Mouse (Mus musculus): Measurements from ENCODE around the gene Zfp68.
A peak's percentile ranks its signal among the peaks of the same experiment; 100 is the strongest.
"Not testable (repeated sequence)": the region's sequence is repeated elsewhere in the genome, so short reads cannot be mapped to it uniquely, and the experiment has no call there.

Gene Zfp68

DNA sequence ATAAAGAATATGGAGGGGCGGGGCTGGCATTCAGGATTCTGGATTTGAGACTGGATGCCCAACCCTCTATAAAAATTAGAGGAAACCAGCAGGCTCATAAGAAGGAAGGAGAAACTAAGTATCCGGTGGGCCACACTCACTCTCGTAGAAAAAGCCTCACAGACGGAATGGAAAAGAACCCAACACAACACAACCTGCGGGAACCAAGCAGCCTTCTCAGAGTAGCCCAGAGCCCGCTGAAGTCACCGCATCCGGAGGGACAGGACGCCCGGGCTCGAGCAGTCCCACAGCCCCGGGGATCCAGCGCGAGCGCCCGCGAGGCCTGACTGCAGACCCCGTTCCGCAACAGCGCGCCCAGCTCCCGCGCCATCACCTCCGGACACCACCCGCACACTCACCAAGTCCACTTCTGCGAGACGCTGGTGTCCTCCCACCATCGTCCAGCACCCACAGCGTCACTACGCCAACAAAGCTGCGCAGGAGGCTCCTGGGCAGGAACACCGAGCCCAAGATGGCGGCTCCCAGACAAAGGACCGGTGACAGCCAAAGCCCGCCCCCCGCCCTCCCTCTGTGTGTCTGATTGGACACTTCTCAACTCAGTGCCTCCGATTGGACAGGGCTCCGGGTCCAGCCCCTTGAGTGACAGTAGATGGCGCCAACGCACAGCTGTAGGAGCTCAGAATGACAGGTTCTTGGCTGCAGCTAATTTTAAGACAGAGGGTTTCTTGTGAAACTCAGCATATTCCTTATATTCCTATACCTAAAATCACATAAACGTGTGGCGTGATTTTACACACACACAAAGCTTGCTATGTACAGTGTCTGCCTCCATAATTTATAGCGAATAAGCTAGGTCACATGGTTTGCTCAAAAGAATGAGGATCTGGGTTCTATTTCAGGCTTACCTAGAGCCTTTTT is at the start of gene Zfp68:
Zfp68 (minus strand) TSS at position 551 of the 918 bp plus-strand sequence.
- peak; percentile 92 to 96 for DNase-seq

DNA sequence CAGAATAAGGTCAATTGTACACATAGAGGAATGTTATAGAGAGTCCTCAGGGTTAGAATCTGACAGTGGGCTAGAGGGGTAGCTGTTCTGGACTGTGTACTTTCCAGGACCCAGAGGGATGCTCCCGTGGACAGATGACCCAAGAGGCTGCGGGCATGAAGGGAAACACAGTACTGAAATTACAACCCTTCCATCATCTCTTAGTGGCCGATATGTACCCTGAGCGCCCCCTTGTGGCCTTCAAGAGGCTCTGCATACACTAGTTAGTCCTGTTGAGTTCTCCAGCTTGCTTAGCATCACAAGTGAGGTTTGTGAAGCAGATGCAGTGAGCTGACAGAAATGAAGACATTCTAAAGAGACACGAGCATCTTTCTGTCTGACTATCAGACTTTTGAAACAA is 39.4 kb upstream of the Zfp68 start:
- DNase-seq, result peak; percentile 45 to 62

DNA sequence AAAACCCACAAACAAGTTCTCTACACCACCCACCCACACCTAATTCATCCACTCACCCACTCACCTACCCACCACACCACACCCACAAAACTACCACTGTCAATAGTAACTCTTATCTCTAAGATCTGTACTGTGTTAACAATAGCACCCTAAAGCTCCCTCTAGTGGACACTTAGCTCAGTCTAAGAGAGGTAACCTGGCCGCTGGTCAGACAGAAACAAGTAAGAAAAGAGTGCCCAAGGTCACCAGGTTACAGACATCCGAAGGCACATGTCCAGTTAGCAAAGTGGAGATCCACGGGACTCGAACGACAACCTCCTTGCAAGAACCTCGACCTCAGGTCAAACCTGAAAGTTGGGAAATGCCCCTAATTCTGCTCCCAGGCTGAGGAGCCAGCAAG is 38.3 kb upstream of the Zfp68 start:
- peak; percentile 42 to 44 for DNase-seq

DNA sequence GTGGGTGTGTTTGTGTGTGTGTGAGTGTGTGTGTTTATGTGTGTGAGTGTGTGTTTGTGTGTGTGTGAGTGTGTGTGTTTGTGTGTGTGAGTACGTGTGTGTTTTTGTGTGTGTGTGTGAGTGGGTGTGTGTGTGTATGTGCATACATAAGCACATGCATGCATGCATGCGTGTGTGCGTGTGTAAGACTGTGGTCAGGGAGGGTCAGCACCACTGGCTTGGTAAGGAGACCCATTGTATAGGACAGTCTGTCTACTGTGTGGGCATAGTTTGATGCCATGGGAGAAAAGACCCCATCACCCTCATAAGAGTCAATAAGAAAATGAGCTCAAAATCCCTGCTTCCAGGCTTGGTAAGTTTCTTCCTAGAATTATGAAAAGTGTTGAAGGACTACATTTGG is 37.8 kb upstream of the Zfp68 start:
- DNase-seq, result no peak

DNA sequence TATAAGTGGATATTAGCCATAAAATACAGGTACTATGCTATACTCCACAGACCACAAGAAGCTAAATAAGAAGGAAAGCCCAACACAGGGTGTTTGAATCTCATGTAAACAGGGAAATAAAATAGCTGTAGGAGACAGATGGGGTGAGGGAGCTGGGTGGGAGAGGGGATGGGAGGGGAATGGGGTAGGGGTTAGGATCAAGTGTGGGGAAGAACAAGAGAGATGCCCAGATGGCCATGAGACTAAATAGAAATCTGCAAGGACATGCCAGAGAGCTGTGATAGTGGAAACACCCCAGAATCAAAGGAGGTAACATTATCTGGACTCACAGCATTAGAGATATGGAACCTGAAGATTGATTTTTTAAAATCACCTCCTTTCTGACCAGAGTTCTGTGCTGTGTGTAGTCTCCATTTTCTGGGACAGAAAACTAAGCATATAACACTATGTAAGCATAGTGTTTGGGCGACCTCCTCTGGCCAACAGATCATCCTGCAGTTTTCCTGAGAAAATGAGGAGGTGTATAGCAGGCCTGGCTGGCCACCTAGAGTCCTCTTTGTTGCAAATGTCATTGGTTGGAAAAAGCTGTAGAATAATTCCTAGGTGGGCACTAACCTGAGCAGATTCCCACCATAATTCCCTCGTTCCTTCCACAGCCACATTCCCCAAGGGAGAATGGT is 37.1 kb upstream of the Zfp68 start:
- peak; percentile 49 to 74 for DNase-seq

DNA sequence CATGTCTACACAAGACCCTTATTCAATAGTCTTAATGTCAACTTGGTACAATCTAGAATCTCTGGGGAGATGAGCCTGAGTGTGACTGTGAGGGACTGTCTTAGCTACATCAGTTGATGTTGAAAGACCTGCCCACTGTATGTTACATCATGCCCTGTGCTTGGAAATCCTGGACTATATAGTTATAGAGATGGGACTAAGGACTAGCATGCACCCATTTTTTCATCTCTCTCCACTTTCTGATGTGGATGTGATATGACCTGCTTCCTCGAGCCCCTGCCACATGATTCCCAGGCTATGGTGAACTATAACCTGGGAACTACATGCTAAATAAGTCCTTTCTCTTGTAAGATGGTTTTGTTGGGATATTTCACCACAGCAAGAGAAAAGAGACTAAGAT is 33.4 kb upstream of the Zfp68 start:
- DNase-seq, result no peak

DNA sequence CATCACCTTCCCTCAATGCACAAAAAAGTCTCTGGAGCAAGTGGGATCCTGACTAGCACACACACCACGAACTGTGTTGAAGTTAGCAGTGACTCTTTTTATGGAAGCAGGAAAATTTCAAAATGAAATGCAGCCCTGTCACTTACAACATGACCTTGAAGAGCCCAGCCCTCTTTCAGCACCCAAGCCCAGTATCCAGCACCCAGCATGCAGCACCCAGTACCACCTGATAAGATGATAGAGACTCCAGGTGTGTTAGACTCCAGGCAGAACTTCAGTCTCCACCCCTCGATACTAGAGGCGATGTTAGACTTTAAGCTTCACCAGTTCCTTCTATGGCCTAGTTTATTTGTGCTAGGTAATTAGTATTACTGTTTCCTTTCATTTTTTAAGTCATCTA is 22.2 kb upstream of the Zfp68 start:
- DNase-seq, result no peak

DNA sequence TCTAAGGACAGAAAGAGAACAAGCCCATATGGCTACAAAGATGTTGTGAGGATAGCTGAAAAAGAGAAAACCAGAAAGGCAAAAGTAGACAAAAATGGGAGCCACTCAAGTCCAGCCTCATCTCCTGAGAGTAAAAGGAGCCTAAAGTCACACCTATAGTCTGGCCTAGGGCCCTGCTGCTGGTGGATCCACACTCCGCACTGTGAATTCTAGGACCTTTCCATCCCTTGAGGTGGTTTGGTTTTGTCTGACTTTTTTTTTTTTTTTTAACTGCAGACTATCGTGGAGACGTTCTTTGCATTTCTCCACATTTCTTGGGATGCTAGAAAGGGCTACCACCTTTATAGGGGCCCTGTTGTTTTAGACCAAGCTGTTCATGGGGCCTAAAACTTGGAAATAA is 21.5 kb upstream of the Zfp68 start:
- no peak for DNase-seq

DNA sequence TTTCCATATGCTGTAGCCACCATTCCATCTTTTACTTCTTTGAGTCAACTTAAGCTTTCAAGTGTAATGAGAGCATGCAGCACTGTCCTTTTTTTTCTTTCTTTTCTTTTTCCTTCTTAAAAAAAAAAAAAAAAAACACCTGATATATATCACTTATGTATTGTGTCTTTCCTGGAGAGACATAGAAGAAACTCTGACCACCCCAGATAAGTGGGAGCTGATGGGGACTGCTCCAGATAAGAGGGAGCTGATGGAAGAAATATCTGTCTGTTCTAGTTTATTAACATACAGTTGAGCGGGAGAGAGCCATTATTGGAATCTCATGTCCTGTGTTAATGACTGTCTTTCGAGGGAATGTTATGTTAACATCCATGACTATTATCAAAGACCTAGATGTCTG is 16.9 kb upstream of the Zfp68 start:
- DNase-seq, result no peak

DNA sequence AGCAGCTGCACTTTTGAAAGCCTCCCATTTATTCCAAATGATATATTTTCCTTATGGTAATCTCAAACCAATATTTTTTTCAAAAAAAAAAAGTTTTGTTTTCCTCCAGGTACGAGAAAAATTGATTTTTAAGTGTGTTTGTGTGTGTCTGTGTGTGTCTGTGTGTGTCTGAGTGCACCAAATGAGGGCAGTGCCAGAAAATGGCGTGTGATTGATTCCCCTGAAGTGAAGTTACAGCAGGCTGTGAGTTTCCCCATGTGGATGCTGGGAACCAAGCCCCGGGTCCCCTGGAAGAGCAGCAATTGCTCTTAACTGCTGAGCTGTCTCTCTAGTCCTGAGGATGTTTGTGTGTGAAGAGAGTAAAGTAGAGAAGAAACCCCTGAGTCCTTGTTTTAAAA is 3.9 kb upstream of the Zfp68 start:
- no peak for DNase-seq

DNA sequence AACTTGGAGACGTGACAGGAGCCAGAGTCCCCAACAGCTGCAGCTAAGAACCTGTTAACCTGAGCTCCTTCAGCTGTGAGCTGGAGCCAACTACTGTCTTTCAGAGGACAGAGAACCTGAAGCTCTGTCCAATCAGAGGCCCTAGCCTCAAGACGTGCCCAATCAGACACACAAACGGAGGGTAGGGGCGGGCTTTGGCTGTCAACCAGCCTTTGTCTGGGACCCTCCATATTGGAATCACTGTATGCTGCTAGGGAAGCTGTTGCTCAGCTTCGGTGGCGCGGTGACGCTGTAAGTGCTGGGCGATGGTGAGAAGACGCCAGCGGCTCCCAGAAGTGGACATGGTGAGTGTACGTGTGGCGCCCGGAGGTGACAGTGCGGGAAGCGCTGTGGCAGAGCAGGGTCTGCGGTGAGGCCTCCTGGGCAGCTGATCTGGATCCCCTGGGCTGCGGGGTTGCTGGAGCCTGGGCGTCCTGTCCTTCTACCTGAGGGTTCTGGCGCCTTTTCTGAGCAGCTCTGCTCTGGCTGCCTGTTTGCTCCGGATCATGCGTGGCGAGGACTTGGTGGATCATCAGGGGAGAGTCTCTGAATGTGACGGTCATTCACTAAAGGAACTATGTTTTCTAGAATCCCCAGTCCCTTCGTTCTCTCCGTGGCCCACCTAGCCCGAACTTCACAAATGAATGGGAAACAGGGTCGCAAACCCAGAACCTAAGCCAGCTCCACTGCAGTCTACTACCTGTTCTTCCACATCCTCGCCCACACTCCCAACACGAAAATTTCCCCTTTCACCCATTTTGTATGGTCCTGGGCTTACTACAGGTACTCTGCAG is 3.3 kb upstream of the Zfp68 start, which contains the start of gene A430033K04Rik:
A430033K04Rik (plus strand) TSS at position 215 of the 833 bp plus-strand sequence.
- DNase-seq, result peak; percentile 95

DNA sequence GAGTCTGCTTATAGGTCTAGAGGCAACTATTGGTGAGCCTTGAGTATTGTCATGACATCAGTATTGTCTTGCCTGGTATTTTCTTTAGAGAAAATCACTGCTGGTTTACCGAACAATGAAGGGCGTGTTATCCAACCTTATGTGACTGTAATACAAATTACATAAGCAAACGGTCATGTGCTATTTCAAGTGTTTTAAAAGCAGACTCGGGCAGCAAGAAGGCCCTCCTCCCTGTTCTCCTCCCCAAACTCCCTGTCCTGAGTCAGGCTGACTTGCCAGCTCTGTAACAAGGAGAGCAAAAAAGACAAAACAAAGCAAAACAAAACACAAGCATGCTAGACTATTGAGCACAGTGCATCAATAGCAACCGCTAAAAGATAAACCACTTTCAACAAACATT is 1.3 kb upstream of the Zfp68 start:
- DNase-seq, result no peak

DNA sequence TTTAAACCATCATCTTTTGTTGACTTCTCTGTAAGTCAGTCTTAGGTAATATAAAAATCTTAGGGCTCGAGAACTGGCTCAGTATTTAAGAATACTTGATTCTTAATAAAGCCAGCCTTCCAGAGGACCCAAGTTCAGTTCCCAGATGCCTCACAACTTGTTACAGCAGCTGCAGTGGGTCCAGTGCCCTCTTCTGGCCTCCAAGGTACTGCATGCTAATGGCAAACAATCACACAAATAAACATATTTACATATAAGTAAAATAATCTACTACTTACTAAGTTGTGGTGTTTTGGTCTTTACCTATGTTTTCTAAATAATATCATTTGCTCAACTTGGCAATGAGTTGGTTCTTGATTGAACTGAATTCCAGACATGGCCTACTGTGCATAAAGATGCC is 1.2 kb downstream of the Zfp68 start:
- DNase-seq, result peak in 1 of 2 experiments; percentile 18

DNA sequence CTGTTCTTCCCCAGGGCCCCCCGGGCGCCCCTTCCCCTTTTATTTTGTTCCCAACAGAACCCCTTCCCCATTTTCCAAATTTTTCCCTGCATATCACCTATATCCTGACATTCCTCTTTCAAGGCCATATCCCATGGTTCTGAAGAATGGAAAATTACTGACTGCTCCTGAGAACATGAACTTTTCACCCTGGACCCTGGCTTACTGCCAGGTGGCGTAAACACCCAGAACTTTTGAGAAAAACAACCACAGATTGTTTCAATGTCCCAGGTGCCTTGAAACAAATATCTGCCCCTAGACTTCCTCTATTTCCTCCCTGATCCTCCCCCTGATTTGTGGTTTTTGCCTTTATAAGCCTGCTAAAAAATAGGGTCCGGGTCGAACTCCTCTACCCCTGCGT is 32.2 kb downstream of the Zfp68 start:
- no peak for DNase-seq

DNA sequence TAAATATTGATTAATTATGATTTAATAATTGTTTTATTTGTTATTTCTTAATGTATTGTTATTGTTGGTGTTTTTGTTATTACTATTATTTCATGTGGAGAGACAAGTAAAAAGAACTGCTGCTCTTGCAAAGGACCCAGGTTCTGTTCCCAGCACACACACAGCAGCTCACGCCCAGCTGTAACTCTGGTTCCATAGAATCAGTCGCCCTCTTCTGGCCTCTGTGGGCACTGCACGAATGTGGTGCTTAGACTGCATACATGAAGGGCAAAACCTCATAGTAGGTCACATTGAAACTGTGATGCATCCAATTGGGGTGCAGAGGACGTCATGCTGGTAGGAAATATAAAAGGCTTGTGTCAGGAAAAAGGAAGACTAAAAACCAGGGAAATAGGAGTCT is 47.9 kb downstream of the Zfp68 start:
- peak in 1 of 2 experiments; percentile 29 for DNase-seq

DNA sequence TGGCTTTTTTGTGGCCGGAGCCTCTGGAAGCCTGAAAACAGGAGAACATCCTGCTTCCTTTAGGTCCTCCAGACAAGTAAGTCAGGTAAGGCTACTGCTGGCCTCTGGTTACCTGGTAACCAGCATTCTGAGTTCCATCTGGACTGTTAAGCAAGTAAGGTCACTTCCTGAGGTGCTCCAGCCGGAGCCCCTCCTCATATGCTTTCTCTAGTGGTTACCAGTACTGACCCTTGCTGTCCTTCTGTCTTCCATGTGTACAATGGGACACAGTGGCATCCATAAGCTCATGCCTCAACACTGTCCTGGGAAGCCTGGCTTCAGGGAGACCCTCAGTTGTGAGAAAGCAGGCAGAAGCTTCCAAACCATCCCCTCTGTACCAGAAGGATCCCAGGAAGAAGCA is 54.9 kb downstream of the Zfp68 start, which contains the start of gene 1700123K08Rik:
1700123K08Rik (minus strand) TSS at position 101 of the 400 bp plus-strand sequence.
- not testable (repeated sequence) for DNase-seq
